Mouse (Mus musculus) left cerebral cortex, adult 11 months (tissue): ENCODE results near the gene Ofd1.

Experiments used
- DNase-seq: peaks from one replicate; pipeline ENCODE4 v3.0.0; 2022; ENCODE audit warnings: low spot score

Ofd1 gene

GRCm38 (mm10) chrX:166359927-166360440 is 80.5 kb downstream of the Ofd1 start:
- DNase-seq: no peak

- DNase-seq: no peak
Measured at GRCm38 (mm10) chrX:166358955-166359354, 81.5 kb downstream of the Ofd1 start.

- DNase-seq: no peak
Measured at GRCm38 (mm10) chrX:166356276-166356675, 84.2 kb downstream of the Ofd1 start.

GRCm38 (mm10) chrX:166354913-166355312 is 85.6 kb downstream of the Ofd1 start:
- DNase-seq: no peak

GRCm38 (mm10) chrX:166353412-166353811 is 87.1 kb downstream of the Ofd1 start:
- no peak for DNase-seq

GRCm38 (mm10) chrX:166351790-166352189 is 88.7 kb downstream of the Ofd1 start:
- DNase-seq: peak; percentile 55

- no peak for DNase-seq
Measured at GRCm38 (mm10) chrX:166348634-166349033, 91.9 kb downstream of the Ofd1 start.

- DNase-seq: no peak
Measured at GRCm38 (mm10) chrX:166348086-166348485, 92.4 kb downstream of the Ofd1 start.

- DNase-seq: no peak
Measured at GRCm38 (mm10) chrX:166344228-166345015, 96.1 kb downstream of the Ofd1 start.

GRCm38 (mm10) chrX:166341795-166342194 is 98.7 kb downstream of the Ofd1 start:
- DNase-seq: no peak
